Mouse (Mus musculus): ENCODE results near the gene Frmd4a. TPM values are rescaled to one million over a fixed set of nuclear protein-coding genes. Genes with fewer than 3 reads are reported as not detected.

The Frmd4a gene
- polyA plus RNA-seq, 1 experiment: 4.2 TPM

- Histone ChIP-seq H3K4me3 (ENCODE audit: low read depth, low read length) (no peak overlapping the region), H3K27me3 (ENCODE audit: control insufficient read depth, insufficient read depth, low read length) (no peaks in the 10 kb centered on the region), H3K27ac (ENCODE audit: insufficient read depth, low read depth, low read length) (peak overlapping the region; percentile 15; the same call in 1 of the 2 replicates), H3K36me3 (ENCODE audit: control insufficient read depth, insufficient read depth, low read length) (no peaks in the 10 kb centered on the region), H3K4me1 (ENCODE audit: control insufficient read depth, insufficient read depth, insufficient read length, low read length) (peaks cover 6% of the 10 kb centered on the region; the same call in 1 of the 2 replicates)
- WGBS: 68% methylated on average over 11 of the region's 11 CpGs
- TF ChIP-seq POLR2A (IDR thresholded peaks at IDR 0.05; ENCODE audit: low read depth, low read length) (no peak), CTCF (IDR thresholded peaks at IDR 0.05; ENCODE audit: extremely low read depth, insufficient read length, insufficient replicate concordance, low read depth, low read length) (no peak)
These were observed 525.3 kb downstream of the Frmd4a start for GRCm38 (mm10) chr2:4542629-4543416.

- Histone ChIP-seq H3K27ac (ENCODE audit: insufficient read depth, low read depth, low read length) (no peak overlapping the region), H3K4me1 (ENCODE audit: control insufficient read depth, insufficient read depth, insufficient read length, low read length) (peaks cover 6% of the 10 kb centered on the region; the same call in 1 of the 2 replicates), H3K4me3 (ENCODE audit: low read depth, low read length) (no peak overlapping the region), H3K27me3 (ENCODE audit: control insufficient read depth, insufficient read depth, low read length) (no peaks in the 10 kb centered on the region), H3K36me3 (ENCODE audit: control insufficient read depth, insufficient read depth, low read length) (no peaks in the 10 kb centered on the region)
- WGBS: 24% methylated on average over 1 of the region's 1 CpGs
- TF ChIP-seq POLR2A (IDR thresholded peaks at IDR 0.05; ENCODE audit: low read depth, low read length) (no peak), CTCF (IDR thresholded peaks at IDR 0.05; ENCODE audit: extremely low read depth, insufficient read length, insufficient replicate concordance, low read depth, low read length) (no peak)
These were observed 525.9 kb downstream of the Frmd4a start for GRCm38 (mm10) chr2:4543417-4543775.

- no peaks in the 10 kb centered on the region for H3K36me3 ChIP-seq (ENCODE audit: control insufficient read depth, insufficient read depth, low read length)
- H3K27me3 ChIP-seq (ENCODE audit: control insufficient read depth, insufficient read depth, low read length): no peaks in the 10 kb centered on the region
- H3K4me1 ChIP-seq (ENCODE audit: control insufficient read depth, insufficient read depth, insufficient read length, low read length): peaks cover 6% of the 10 kb centered on the region; the same call in 1 of the 2 replicates
- no peak overlapping the region for H3K27ac ChIP-seq (ENCODE audit: insufficient read depth, low read depth, low read length)
- 91% methylated on average over 5 of the region's 5 CpGs for WGBS
- no peak overlapping the region for H3K4me3 ChIP-seq (ENCODE audit: low read depth, low read length)
- TF ChIP-seq CTCF (IDR thresholded peaks at IDR 0.05; ENCODE audit: extremely low read depth, insufficient read length, insufficient replicate concordance, low read depth, low read length): no peak
- no peak for TF ChIP-seq POLR2A (IDR thresholded peaks at IDR 0.05; ENCODE audit: low read depth, low read length)
These were observed 526.8 kb downstream of the Frmd4a start for GRCm38 (mm10) chr2:4544360-4544759.

GRCm38 (mm10) chr2:4545261-4545660 is 527.7 kb downstream of the Frmd4a start:
- H3K27me3 ChIP-seq (ENCODE audit: control insufficient read depth, insufficient read depth, low read length): no peaks in the 10 kb centered on the region
- WGBS: 84% methylated on average over 6 of the region's 6 CpGs

GRCm38 (mm10) chr2:4547003-4547662 is 529.6 kb downstream of the Frmd4a start:
- TF ChIP-seq POLR2A (IDR thresholded peaks at IDR 0.05; ENCODE audit: low read depth, low read length): no peak
- no peak overlapping the region for H3K27ac ChIP-seq (ENCODE audit: insufficient read depth, low read depth, low read length)
- H3K36me3 ChIP-seq (ENCODE audit: control insufficient read depth, insufficient read depth, low read length): no peaks in the 10 kb centered on the region
- H3K4me3 ChIP-seq (ENCODE audit: low read depth, low read length): no peak overlapping the region
- 39% methylated on average over 5 of the region's 5 CpGs for WGBS
- peaks cover 4% of the 10 kb centered on the region; the same call in 1 of the 2 replicates for H3K4me1 ChIP-seq (ENCODE audit: control insufficient read depth, insufficient read depth, insufficient read length, low read length)
- H3K27me3 ChIP-seq (ENCODE audit: control insufficient read depth, insufficient read depth, low read length): no peaks in the 10 kb centered on the region

More at GRCm38 (mm10) chr2:4545261-4545660, 527.7 kb downstream of the Frmd4a start:
- Histone ChIP-seq H3K4me3 (ENCODE audit: low read depth, low read length) (no peak overlapping the region), H3K27ac (ENCODE audit: insufficient read depth, low read depth, low read length) (no peak overlapping the region), H3K36me3 (ENCODE audit: control insufficient read depth, insufficient read depth, low read length) (no peaks in the 10 kb centered on the region), H3K4me1 (ENCODE audit: control insufficient read depth, insufficient read depth, insufficient read length, low read length) (peaks cover 4% of the 10 kb centered on the region; the same call in 1 of the 2 replicates)
- TF ChIP-seq CTCF (IDR thresholded peaks at IDR 0.05; ENCODE audit: extremely low read depth, insufficient read length, insufficient replicate concordance, low read depth, low read length) (no peak), POLR2A (IDR thresholded peaks at IDR 0.05; ENCODE audit: low read depth, low read length) (no peak)

GRCm38 (mm10) chr2:4549271-4549670 is 531.8 kb downstream of the Frmd4a start:
- TF ChIP-seq CTCF (IDR thresholded peaks at IDR 0.05; ENCODE audit: extremely low read depth, insufficient read length, insufficient replicate concordance, low read depth, low read length): no peak
- TF ChIP-seq POLR2A (IDR thresholded peaks at IDR 0.05; ENCODE audit: low read depth, low read length): no peak
- 95% methylated on average over 14 of the region's 14 CpGs for WGBS
- no peaks in the 10 kb centered on the region for H3K27me3 ChIP-seq (ENCODE audit: control insufficient read depth, insufficient read depth, low read length)
- H3K4me3 ChIP-seq (ENCODE audit: low read depth, low read length): no peak overlapping the region
- peaks cover 4% of the 10 kb centered on the region; the same call in 1 of the 2 replicates for H3K4me1 ChIP-seq (ENCODE audit: control insufficient read depth, insufficient read depth, insufficient read length, low read length)
- H3K36me3 ChIP-seq (ENCODE audit: control insufficient read depth, insufficient read depth, low read length): no peaks in the 10 kb centered on the region
- H3K27ac ChIP-seq (ENCODE audit: insufficient read depth, low read depth, low read length): no peak overlapping the region
